Mouse (Mus musculus) bone marrow, adult 2 months (tissue): ENCODE measurements around the gene Herpud1. TPM values are rescaled to one million over a fixed set of nuclear protein-coding genes. Genes with fewer than 3 reads are reported as not detected.
A peak's percentile ranks its signal among the peaks of the same experiment; 100 is the strongest.

Source experiments
- H3K27ac ChIP-seq: fragments of 200-500 bp; 2 replicates; pipeline ENCODE4 v1.5.1; 2012; ENCODE audit warnings: low read depth, mild to moderate bottlenecking, control low read depth, inconsistent platforms, low read length; ENCODE audit not compliant: control insufficient read depth, poor library complexity, insufficient read depth
- H3K4me1 ChIP-seq: fragments of 200-500 bp; 2 replicates; pipeline ENCODE4 v1.6.1; 2011; ENCODE audit warnings: low read length; ENCODE audit not compliant: control insufficient read depth, insufficient read depth
- H3K4me3 ChIP-seq: fragments of 200-500 bp; replicated peaks from 2 replicates; pipeline ENCODE3; 2011; ENCODE audit warnings: mild to moderate bottlenecking, low read depth, low read length, control low read depth; ENCODE audit not compliant: control insufficient read depth
- CTCF ChIP-seq: fragments of 200-500 bp; IDR thresholded peaks from 2 replicates; pipeline ENCODE4 v1.5.1; 2011; ENCODE audit warnings: low read length, control low read depth; ENCODE audit not compliant: control insufficient read depth, insufficient read depth
- POLR2A ChIP-seq: fragments of 200-500 bp; IDR thresholded peaks from 2 replicates; pipeline ENCODE4 v1.6.1; 2011; ENCODE audit warnings: low read depth, mild to moderate bottlenecking, control low read depth, low read length, borderline replicate concordance; ENCODE audit not compliant: control insufficient read depth
- WGBS: fragments of 180-500 bp; shearing (Covaris S2); methylation state at CpG from one replicate; pipeline ENCODE4 v1.1.7; 2018; 5-methylcytosine and 5-hydroxymethylcytosine counted together
- polyA plus RNA-seq: library from polyadenylated mRNA; stranded (reverse); fragments of >200 nt; gene quantifications from 2 replicates; pipeline ENCODE4 v1.2.4, GENCODE M21; 2011; ENCODE audit warnings: low replicate concordance; ENCODE audit not compliant: missing spikeins, insufficient read depth, insufficient read length

Gene Herpud1
- polyA plus RNA-seq, result 69.2 and 70.5 TPM in 2 replicates

GRCm38 (mm10) chr8:94386214-94387026 is at the start of gene Herpud1:
Gene Herpud1 (plus strand): TSS chr8:94386438.
- TF ChIP-seq CTCF (no peak), POLR2A (peak; percentile 85)
- under 1% methylated on average over 65 of the region's 65 CpGs for WGBS

GRCm38 (mm10) chr8:94337559-94337958 is 48.7 kb upstream of the Herpud1 start:
- 43% methylated on average over 8 of the region's 8 CpGs for WGBS
- TF ChIP-seq POLR2A (no peak), CTCF (no peak)
- no peak overlapping the region for H3K4me3 ChIP-seq

More at GRCm38 (mm10) chr8:94386214-94387026, at the start of gene Herpud1:
- H3K4me1 ChIP-seq, result peaks cover 1% of the 10 kb centered on the region; the same call in 1 of the 2 replicates
- peak within 1 kb of the TSS; percentile 98 for H3K27ac ChIP-seq
- H3K4me3 ChIP-seq, result peak within 1 kb of the TSS; percentile 93

GRCm38 (mm10) chr8:94340796-94341195 is 45.4 kb upstream of the Herpud1 start:
- TF ChIP-seq CTCF (no peak), POLR2A (no peak)
- no peak overlapping the region for H3K27ac ChIP-seq
- H3K4me1 ChIP-seq, result peaks cover 2% of the 10 kb centered on the region; the same call in 1 of the 2 replicates
- no peak overlapping the region for H3K4me3 ChIP-seq
- 42% methylated on average over 7 of the region's 7 CpGs for WGBS

More at GRCm38 (mm10) chr8:94337559-94337958, 48.7 kb upstream of the Herpud1 start:
- H3K4me1 ChIP-seq, result peaks cover 2% of the 10 kb centered on the region; the same call in 1 of the 2 replicates
- H3K27ac ChIP-seq, result no peak overlapping the region

- peaks cover 7% of the 10 kb centered on the region for H3K4me1 ChIP-seq
- H3K27ac ChIP-seq, result no peak overlapping the region
- no peak overlapping the region for H3K4me3 ChIP-seq
- 89% methylated on average over 10 of the region's 10 CpGs for WGBS
- TF ChIP-seq CTCF, result no peak
- no peak for TF ChIP-seq POLR2A
Measured at GRCm38 (mm10) chr8:94342691-94343090, 43.5 kb upstream of the Herpud1 start.

GRCm38 (mm10) chr8:94343290-94343689 is 42.9 kb upstream of the Herpud1 start:
- Histone ChIP-seq H3K4me1 (peaks cover 7% of the 10 kb centered on the region), H3K27ac (no peak overlapping the region), H3K4me3 (no peak overlapping the region)
- TF ChIP-seq POLR2A (no peak), CTCF (peak; percentile 53)
- WGBS, result 4% methylated on average over 6 of the region's 6 CpGs

GRCm38 (mm10) chr8:94343778-94344320 is 42.4 kb upstream of the Herpud1 start:
- WGBS, result 82% methylated on average over 11 of the region's 11 CpGs
- peaks cover 7% of the 10 kb centered on the region for H3K4me1 ChIP-seq
- no peak overlapping the region; the same call in 1 of the 2 replicates for H3K27ac ChIP-seq
- H3K4me3 ChIP-seq, result no peak overlapping the region
- TF ChIP-seq CTCF (no peak), POLR2A (no peak)

GRCm38 (mm10) chr8:94345657-94346056 is 40.6 kb upstream of the Herpud1 start:
- Histone ChIP-seq H3K4me3 (no peak overlapping the region), H3K4me1 (peaks cover 7% of the 10 kb centered on the region), H3K27ac (no peak overlapping the region)
- 80% methylated on average over 4 of the region's 4 CpGs for WGBS
- TF ChIP-seq CTCF (no peak), POLR2A (no peak)

GRCm38 (mm10) chr8:94346264-94346663 is 40.0 kb upstream of the Herpud1 start:
- Histone ChIP-seq H3K27ac (peak overlapping the region; percentile 67), H3K4me3 (no peak overlapping the region), H3K4me1 (peaks cover 7% of the 10 kb centered on the region)
- 0 out of 2 replicates have a peak, but pooled peaks have one; percentile 26 for TF ChIP-seq POLR2A
- TF ChIP-seq CTCF, result no peak
- 56% methylated on average over 13 of the region's 13 CpGs for WGBS
